Mouse (Mus musculus): Measurements from ENCODE around the gene Nrp2. TPM values are rescaled to one million over a fixed set of nuclear protein-coding genes. Genes with fewer than 3 reads are reported as not detected.

The Nrp2 gene
- total RNA-seq, 1 experiment from 2014 or later, result 5.0 TPM

- no peak for ATAC-seq (replicated peaks; ENCODE audit: insufficient number of reproducible peaks, low FRiP score, low TSS enrichment, poor library complexity, severe bottlenecking)
Measured at GRCm38 (mm10) chr1:62702743-62703142, 342 bp upstream of the Nrp2 start.

GRCm38 (mm10) chr1:62704117-62704888 lies 1.2 kb downstream of the Nrp2 start:
- no peak for ATAC-seq (replicated peaks; ENCODE audit: insufficient number of reproducible peaks, low FRiP score, low TSS enrichment, poor library complexity, severe bottlenecking)

- no peak for ATAC-seq (replicated peaks; ENCODE audit: insufficient number of reproducible peaks, low FRiP score, low TSS enrichment, poor library complexity, severe bottlenecking)
Measured at GRCm38 (mm10) chr1:62704889-62705516, 1.9 kb downstream of the Nrp2 start.

- ATAC-seq (replicated peaks; ENCODE audit: insufficient number of reproducible peaks, low FRiP score, low TSS enrichment, poor library complexity, severe bottlenecking), result no peak
Measured at GRCm38 (mm10) chr1:62705517-62705981, 2.5 kb downstream of the Nrp2 start.

GRCm38 (mm10) chr1:62706085-62707021 lies 3.3 kb downstream of the Nrp2 start:
- ATAC-seq (replicated peaks; ENCODE audit: insufficient number of reproducible peaks, low FRiP score, low TSS enrichment, poor library complexity, severe bottlenecking), result no peak

GRCm38 (mm10) chr1:62707101-62707912 lies 4.2 kb downstream of the Nrp2 start:
- ATAC-seq (replicated peaks; ENCODE audit: insufficient number of reproducible peaks, low FRiP score, low TSS enrichment, poor library complexity, severe bottlenecking), result no peak

GRCm38 (mm10) chr1:62707913-62708860 lies 5.1 kb downstream of the Nrp2 start:
- no peak for ATAC-seq (replicated peaks; ENCODE audit: insufficient number of reproducible peaks, low FRiP score, low TSS enrichment, poor library complexity, severe bottlenecking)

- no peak for ATAC-seq (replicated peaks; ENCODE audit: insufficient number of reproducible peaks, low FRiP score, low TSS enrichment, poor library complexity, severe bottlenecking)
Measured at GRCm38 (mm10) chr1:62709770-62710335, 6.8 kb downstream of the Nrp2 start.

GRCm38 (mm10) chr1:62713021-62713676 lies 10.1 kb downstream of the Nrp2 start:
- no peak for ATAC-seq (replicated peaks; ENCODE audit: insufficient number of reproducible peaks, low FRiP score, low TSS enrichment, poor library complexity, severe bottlenecking)

GRCm38 (mm10) chr1:62715004-62715403 lies 11.9 kb downstream of the Nrp2 start:
- no peak for ATAC-seq (replicated peaks; ENCODE audit: insufficient number of reproducible peaks, low FRiP score, low TSS enrichment, poor library complexity, severe bottlenecking)

GRCm38 (mm10) chr1:62715692-62716091 lies 12.6 kb downstream of the Nrp2 start:
- no peak for ATAC-seq (replicated peaks; ENCODE audit: insufficient number of reproducible peaks, low FRiP score, low TSS enrichment, poor library complexity, severe bottlenecking)

- ATAC-seq (replicated peaks; ENCODE audit: insufficient number of reproducible peaks, low FRiP score, low TSS enrichment, poor library complexity, severe bottlenecking), result no peak
Measured at GRCm38 (mm10) chr1:62716836-62717478, 13.9 kb downstream of the Nrp2 start.

- ATAC-seq (replicated peaks; ENCODE audit: insufficient number of reproducible peaks, low FRiP score, low TSS enrichment, poor library complexity, severe bottlenecking), result no peak
Measured at GRCm38 (mm10) chr1:62717552-62718236, 14.6 kb downstream of the Nrp2 start.

- ATAC-seq (replicated peaks; ENCODE audit: insufficient number of reproducible peaks, low FRiP score, low TSS enrichment, poor library complexity, severe bottlenecking), result no peak
Measured at GRCm38 (mm10) chr1:62718237-62718571, 15.1 kb downstream of the Nrp2 start.

GRCm38 (mm10) chr1:62718750-62719149 lies 15.7 kb downstream of the Nrp2 start:
- ATAC-seq (replicated peaks; ENCODE audit: insufficient number of reproducible peaks, low FRiP score, low TSS enrichment, poor library complexity, severe bottlenecking), result no peak

GRCm38 (mm10) chr1:62719770-62720169 lies 16.7 kb downstream of the Nrp2 start:
- no peak for ATAC-seq (replicated peaks; ENCODE audit: insufficient number of reproducible peaks, low FRiP score, low TSS enrichment, poor library complexity, severe bottlenecking)
